Mouse (Mus musculus) C2C12 (cell line): ENCODE results near the gene Hps6. TPM values are rescaled to one million over a fixed set of nuclear protein-coding genes. Genes with fewer than 3 reads are reported as not detected.

Experiments used
- H3K27me3 ChIP-seq: one replicate; pipeline ENCODE4 v1.6.1; 2011; ENCODE audit not compliant: control insufficient read depth, insufficient read depth, insufficient read length
- H3K36me3 ChIP-seq: one replicate; pipeline ENCODE4 v1.6.1; 2011; ENCODE audit not compliant: control insufficient read depth, insufficient read depth
- H3K4me3 ChIP-seq: one replicate; pipeline ENCODE4 v1.5.1; 2011; ENCODE audit warnings: mild to moderate bottlenecking, control low read depth; ENCODE audit not compliant: poor library complexity, insufficient read depth, severe bottlenecking
- H3K79me2 ChIP-seq: one replicate; pipeline ENCODE4 v1.6.1; 2011; ENCODE audit not compliant: control insufficient read depth, insufficient read depth
- H3K79me3 ChIP-seq: one replicate; pipeline ENCODE4 v1.6.1; 2011; ENCODE audit warnings: low read depth, control low read depth
- H3ac ChIP-seq: one replicate; pipeline ENCODE3; 2011; ENCODE audit warnings: low read depth; ENCODE audit not compliant: control insufficient read depth, insufficient read length
- CEBPB ChIP-seq: IDR thresholded peaks from one replicate; pipeline ENCODE4 v1.6.1; 2011; ENCODE audit warnings: low read depth, mild to moderate bottlenecking, control low read depth, moderate library complexity
- CTCF ChIP-seq: IDR thresholded peaks from one replicate; pipeline ENCODE4 v1.5.1; 2011; ENCODE audit not compliant: control insufficient read depth, insufficient read depth, insufficient read length
- FOSL1 ChIP-seq: IDR thresholded peaks from one replicate; pipeline ENCODE4 v1.8.0; 2011; ENCODE audit warnings: mild to moderate bottlenecking, low read length; ENCODE audit not compliant: poor library complexity, insufficient read depth, severe bottlenecking
- MAX ChIP-seq: IDR thresholded peaks from one replicate; pipeline ENCODE4 v1.6.1; 2011; ENCODE audit warnings: mild to moderate bottlenecking, control low read depth
- MYOD1 ChIP-seq: IDR thresholded peaks from one replicate; pipeline ENCODE4 v1.6.1; 2011; ENCODE audit warnings: low read depth; ENCODE audit not compliant: control insufficient read depth, insufficient read length
- MYOG ChIP-seq: IDR thresholded peaks from one replicate; pipeline ENCODE4 v1.6.1; 2011; ENCODE audit not compliant: control insufficient read depth, insufficient read length; ENCODE audit errors: extremely low read depth
- USF1 ChIP-seq: IDR thresholded peaks from one replicate; pipeline ENCODE4 v1.6.1; 2011; ENCODE audit warnings: low read depth, mild to moderate bottlenecking, control low read depth, moderate library complexity
- polyA plus RNA-seq: library from polyadenylated mRNA; unstranded; fragments of >200 nt; fragmentation: generic; extraction: Trizol; gene quantifications from one replicate; pipeline ENCODE4 v1.2.1, GENCODE M21; 2012; ENCODE audit warnings: missing spikeins

Hps6 gene
- polyA plus RNA-seq, 1 experiment: 14.6 TPM

DNA sequence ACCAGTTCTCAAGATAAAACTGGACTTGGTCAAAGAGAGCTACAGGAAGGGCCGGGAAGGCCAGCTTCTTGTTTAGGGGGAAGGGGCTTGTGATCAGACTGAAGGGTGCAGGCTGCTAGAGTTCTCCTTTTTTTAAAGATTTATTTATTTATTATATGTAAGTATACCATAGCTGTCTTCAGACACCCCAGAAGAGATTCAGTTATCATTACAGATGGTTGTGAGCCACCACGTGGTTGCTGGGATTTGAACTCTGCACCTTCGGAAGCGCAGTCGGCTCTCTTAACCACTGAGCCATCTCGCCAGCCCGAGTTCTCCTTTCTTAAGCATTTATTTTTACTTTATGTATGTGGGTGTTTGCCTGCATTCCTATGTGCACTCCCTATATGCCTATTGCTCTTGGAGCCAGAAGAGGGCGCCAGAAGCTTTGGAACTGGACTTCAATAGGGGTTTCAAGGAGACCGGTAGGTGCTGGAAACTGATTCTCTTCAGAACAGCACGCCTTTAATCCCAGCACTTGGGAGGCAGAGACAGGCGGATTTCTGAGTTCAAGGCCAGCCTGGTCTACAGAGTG lies 25.5 kb downstream of the Hps6 start:
- Histone ChIP-seq H3K27me3 (no peaks in the 10 kb centered on the region), H3ac (no peak overlapping the region), H3K79me3 (no peaks in the 10 kb centered on the region), H3K36me3 (peaks cover 28% of the 10 kb centered on the region), H3K79me2 (no peaks in the 10 kb centered on the region), H3K4me3 (no peak overlapping the region)
- TF ChIP-seq USF1 (no peak), CTCF (no peak), CEBPB (no peak), MAX (no peak)

GRCm38 (mm10) chr19:46029652-46030051 lies 26.3 kb downstream of the Hps6 start:
- no peak overlapping the region for H3K4me3 ChIP-seq
- no peaks in the 10 kb centered on the region for H3K27me3 ChIP-seq
- H3K79me3 ChIP-seq: no peaks in the 10 kb centered on the region
- peaks cover 36% of the 10 kb centered on the region for H3K36me3 ChIP-seq
- H3ac ChIP-seq: no peak overlapping the region
- H3K79me2 ChIP-seq: no peaks in the 10 kb centered on the region
- TF ChIP-seq MYOG (no peak), FOSL1 (no peak), CEBPB (no peak), USF1 (no peak), MAX (no peak), MYOD1 (no peak), CTCF (no peak)

- Histone ChIP-seq H3K79me3 (no peaks in the 10 kb centered on the region), H3K36me3 (peaks cover 43% of the 10 kb centered on the region), H3ac (no peak overlapping the region), H3K4me3 (no peak overlapping the region), H3K27me3 (no peaks in the 10 kb centered on the region), H3K79me2 (peaks cover under 1% of the 10 kb centered on the region)
- no peak for TF ChIP-seq FOSL1
- TF ChIP-seq CEBPB: no peak
- TF ChIP-seq MAX: no peak
- TF ChIP-seq MYOG: no peak
- TF ChIP-seq MYOD1: no peak
- TF ChIP-seq USF1: no peak
- TF ChIP-seq CTCF: no peak
These were observed 27.1 kb downstream of the Hps6 start for GRCm38 (mm10) chr19:46030196-46030983.

DNA sequence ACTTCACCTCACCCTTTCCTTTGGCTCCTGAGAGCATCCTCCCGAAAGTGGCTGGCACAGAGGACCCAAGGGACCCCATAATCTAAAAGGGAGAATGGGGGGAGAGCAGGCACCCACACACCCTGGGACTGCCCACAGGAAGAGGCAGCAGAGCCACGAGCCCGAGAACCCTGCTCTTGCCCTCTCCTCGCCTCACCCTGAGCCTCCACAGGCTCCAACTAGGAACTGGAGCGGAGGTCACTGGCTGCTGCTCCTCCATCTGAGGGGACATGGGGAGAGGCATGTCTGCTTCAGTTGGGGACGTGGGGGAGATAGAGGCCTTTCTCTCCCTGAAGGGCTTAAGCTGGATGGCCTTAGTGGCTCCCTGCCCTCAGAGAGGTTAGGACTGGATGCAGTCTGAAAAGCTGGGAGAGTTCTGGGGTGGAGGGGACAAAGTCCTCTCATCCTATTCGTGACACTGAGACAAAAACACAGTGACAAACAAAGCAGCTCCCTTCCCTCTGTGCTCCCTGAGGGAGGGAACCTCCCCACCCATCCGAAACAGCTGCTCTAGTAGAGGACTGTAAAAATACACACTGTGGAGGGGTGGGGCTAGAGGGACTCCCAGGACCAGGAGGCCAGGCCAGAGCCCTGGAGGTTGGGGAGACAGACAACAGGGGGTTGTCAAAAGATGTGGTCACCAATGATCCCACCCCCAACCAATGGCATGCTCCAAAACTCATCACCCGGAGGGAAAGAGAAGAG lies 28.6 kb downstream of the Hps6 start:
- no peak overlapping the region for H3K4me3 ChIP-seq
- H3ac ChIP-seq: no peak overlapping the region
- H3K36me3 ChIP-seq: peaks cover 52% of the 10 kb centered on the region
- no peak for TF ChIP-seq USF1
- no peak for TF ChIP-seq FOSL1
- no peak for TF ChIP-seq MYOD1
- no peak for TF ChIP-seq MAX
- TF ChIP-seq MYOG: no peak
- TF ChIP-seq CEBPB: no peak
- no peak for TF ChIP-seq CTCF
- no peaks in the 10 kb centered on the region for H3K27me3 ChIP-seq
- peaks cover 9% of the 10 kb centered on the region for H3K79me3 ChIP-seq
- H3K79me2 ChIP-seq: peaks cover 15% of the 10 kb centered on the region

DNA sequence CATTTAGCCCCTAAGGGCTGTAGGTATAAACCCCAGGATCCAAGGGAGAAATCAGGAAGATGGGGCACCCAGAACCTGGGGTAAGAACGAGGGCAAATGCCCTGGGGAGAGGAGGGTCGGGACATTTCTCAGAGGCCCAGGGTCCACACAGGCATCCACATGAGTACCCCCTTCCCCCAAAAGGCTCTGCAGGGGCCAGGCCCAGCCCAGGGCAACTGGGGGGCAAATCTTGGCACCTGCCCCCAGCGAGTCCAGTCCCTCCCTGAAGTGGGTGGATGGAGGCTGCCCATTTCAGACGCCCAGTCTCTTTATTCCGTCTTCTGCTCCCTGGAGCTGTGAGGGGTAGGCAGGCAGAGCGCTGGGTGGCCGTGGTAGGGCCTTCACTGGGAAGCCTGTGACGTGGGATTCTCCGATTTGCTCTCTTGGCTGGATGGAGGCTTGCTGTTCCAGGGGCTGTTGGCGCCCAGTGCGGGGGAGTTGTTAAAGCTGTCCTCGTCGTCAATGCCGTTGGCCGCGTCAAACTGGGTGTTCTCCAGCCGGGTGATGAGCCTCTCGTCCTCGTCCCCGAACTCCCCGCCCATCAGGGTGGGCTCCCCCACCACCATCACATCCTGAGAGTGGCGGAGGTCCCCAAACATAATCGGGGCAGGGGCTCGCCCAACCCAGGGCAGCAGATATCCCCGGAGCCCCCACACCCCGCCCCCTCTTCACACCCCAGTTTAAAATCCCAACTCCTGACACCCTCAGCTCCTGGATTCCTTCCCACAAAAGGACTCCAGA lies 29.6 kb downstream of the Hps6 start:
- Histone ChIP-seq H3K27me3 (no peaks in the 10 kb centered on the region), H3K36me3 (peaks cover 52% of the 10 kb centered on the region), H3K79me2 (peaks cover 26% of the 10 kb centered on the region), H3ac (no peak overlapping the region), H3K4me3 (no peak overlapping the region), H3K79me3 (peaks cover 20% of the 10 kb centered on the region)
- no peak for TF ChIP-seq USF1
- no peak for TF ChIP-seq MAX
- TF ChIP-seq CEBPB: no peak
- TF ChIP-seq MYOG: no peak
- no peak for TF ChIP-seq MYOD1
- TF ChIP-seq FOSL1: no peak
- TF ChIP-seq CTCF: no peak
